Mouse (Mus musculus) 3T3-L1 (cell line): ENCODE measurements around the gene Slc25a34.

ENCODE experiments used
- DNase-seq: peaks from one replicate; pipeline ENCODE4 v3.0.0-alpha.2; 2015; ENCODE audit warnings: low read depth, low spot score

Slc25a34 gene

GRCm38 (mm10) chr4:141581051-141581450 lies 42.6 kb downstream of the Slc25a34 start:
- no peak for DNase-seq

GRCm38 (mm10) chr4:141578833-141579232 lies 44.8 kb downstream of the Slc25a34 start:
- no peak for DNase-seq

GRCm38 (mm10) chr4:141576877-141577276 lies 46.7 kb downstream of the Slc25a34 start:
- no peak for DNase-seq

- DNase-seq: no peak
Measured at GRCm38 (mm10) chr4:141576404-141576803, 47.2 kb downstream of the Slc25a34 start.

- peak; percentile 90 for DNase-seq
Measured at GRCm38 (mm10) chr4:141574789-141575702, 48.6 kb downstream of the Slc25a34 start.

- peak; percentile 96 for DNase-seq
Measured at GRCm38 (mm10) chr4:141573359-141573966, 50.2 kb downstream of the Slc25a34 start.

GRCm38 (mm10) chr4:141572668-141573358 lies 50.8 kb downstream of the Slc25a34 start:
- DNase-seq: peak; percentile 68

- no peak for DNase-seq
Measured at GRCm38 (mm10) chr4:141571934-141572333, 51.7 kb downstream of the Slc25a34 start.

- DNase-seq: no peak
Measured at GRCm38 (mm10) chr4:141571337-141571739, 52.3 kb downstream of the Slc25a34 start.

GRCm38 (mm10) chr4:141570821-141571220 lies 52.8 kb downstream of the Slc25a34 start:
- no peak for DNase-seq

GRCm38 (mm10) chr4:141570004-141570403 lies 53.6 kb downstream of the Slc25a34 start:
- DNase-seq: peak; percentile 57

- DNase-seq: peak; percentile 48
Measured at GRCm38 (mm10) chr4:141568966-141569365, 54.7 kb downstream of the Slc25a34 start.
